Mouse (Mus musculus): ENCODE results near the gene Gna14. TPM values are rescaled to one million over a fixed set of nuclear protein-coding genes. Genes with fewer than 3 reads are reported as not detected.
A peak's percentile ranks its signal among the peaks of the same experiment; 100 is the strongest.

The Gna14 gene
- total and polyA plus RNA-seq, 3 experiments: not detected

DNA sequence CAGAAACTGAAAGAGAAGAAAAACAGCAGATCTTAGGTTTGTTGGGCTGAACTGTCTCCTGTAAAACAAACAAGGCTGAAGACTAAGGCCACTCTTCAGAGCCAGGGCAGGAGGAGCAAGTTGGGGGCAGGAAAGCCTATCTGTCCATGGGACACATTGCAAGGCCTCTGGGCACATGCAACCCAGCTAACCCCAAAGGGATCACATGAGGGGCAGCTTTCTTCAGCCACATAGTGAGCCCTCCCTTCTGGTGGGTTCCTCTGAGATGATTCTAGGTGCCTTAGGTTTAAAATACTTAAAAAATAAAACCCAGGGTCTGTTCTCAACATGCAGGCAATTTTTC lies 158.4 kb downstream of the Gna14 start:
- Histone ChIP-seq H3K36me3 (replicated peaks) (no peaks in the 10 kb centered on the region), H3K4me1 (ENCODE audit: insufficient read depth, low read depth, low read length) (0 out of 2 replicates have a peak, but pooled peaks cover 3% of the 10 kb centered on the region), H3K9me3 (replicated peaks) (no peaks in the 10 kb centered on the region), H3K4me3 (ENCODE audit: low read depth, low read length) (no peak overlapping the region), H3K27me3 (ENCODE audit: insufficient read depth, low read length) (peaks cover 17% of the 10 kb centered on the region)
- no peak for ATAC-seq (ENCODE audit: extremely low read depth, insufficient number of reproducible peaks, low FRiP score, poor library complexity, severe bottlenecking)
- no peak for DNase-seq (ENCODE audit: low spot score)
- no peak for TF ChIP-seq CTCF (IDR thresholded peaks at IDR 0.05; ENCODE audit: low read depth, low read length)

DNA sequence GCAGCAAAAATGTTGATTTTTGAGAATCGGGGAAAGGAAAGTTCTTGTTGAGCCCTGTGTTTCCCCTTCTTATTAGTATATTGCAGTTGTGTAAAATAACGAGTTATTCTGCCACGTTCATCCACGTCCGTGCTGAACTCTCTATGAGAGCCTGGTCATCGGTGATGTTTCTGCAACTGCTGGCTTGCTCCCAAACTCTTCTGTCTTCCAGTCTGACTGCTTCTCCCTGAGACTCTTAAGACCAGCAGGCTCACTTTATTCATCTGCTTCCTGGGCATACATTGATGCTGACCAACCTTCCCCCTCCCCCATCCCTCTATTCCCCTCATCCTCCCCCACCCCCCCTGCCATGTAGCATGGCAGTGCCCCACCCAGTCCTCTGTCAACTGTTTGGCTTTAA lies 161.7 kb downstream of the Gna14 start:
- H3K36me3 ChIP-seq (replicated peaks): no peaks in the 10 kb centered on the region
- H3K4me3 ChIP-seq (ENCODE audit: low read depth, low read length): no peak overlapping the region
- no peaks in the 10 kb centered on the region for H3K9me3 ChIP-seq (replicated peaks)
- no peak for TF ChIP-seq TAL1 (conservative IDR thresholded peaks at IDR 0.05; ENCODE audit: low read depth, low read length)
- no peak for TF ChIP-seq GATA2 (IDR thresholded peaks at IDR 0.05; ENCODE audit: borderline replicate concordance, low read depth, low read length)
- no peak for TF ChIP-seq POLR2AphosphoS5 (IDR thresholded peaks at IDR 0.05; ENCODE audit: insufficient replicate concordance, low read depth, low read length)
- DNase-seq (ENCODE audit: low spot score) (no peak), ATAC-seq (ENCODE audit: extremely low read depth, insufficient number of reproducible peaks, low FRiP score, poor library complexity, severe bottlenecking) (no peak)
- H3K27me3 ChIP-seq (ENCODE audit: insufficient read depth, low read length): peaks cover 22% of the 10 kb centered on the region
- peaks cover 3% of the 10 kb centered on the region; the same call in 1 of the 2 replicates for H3K4me1 ChIP-seq (ENCODE audit: insufficient read depth, low read depth, low read length)

DNA sequence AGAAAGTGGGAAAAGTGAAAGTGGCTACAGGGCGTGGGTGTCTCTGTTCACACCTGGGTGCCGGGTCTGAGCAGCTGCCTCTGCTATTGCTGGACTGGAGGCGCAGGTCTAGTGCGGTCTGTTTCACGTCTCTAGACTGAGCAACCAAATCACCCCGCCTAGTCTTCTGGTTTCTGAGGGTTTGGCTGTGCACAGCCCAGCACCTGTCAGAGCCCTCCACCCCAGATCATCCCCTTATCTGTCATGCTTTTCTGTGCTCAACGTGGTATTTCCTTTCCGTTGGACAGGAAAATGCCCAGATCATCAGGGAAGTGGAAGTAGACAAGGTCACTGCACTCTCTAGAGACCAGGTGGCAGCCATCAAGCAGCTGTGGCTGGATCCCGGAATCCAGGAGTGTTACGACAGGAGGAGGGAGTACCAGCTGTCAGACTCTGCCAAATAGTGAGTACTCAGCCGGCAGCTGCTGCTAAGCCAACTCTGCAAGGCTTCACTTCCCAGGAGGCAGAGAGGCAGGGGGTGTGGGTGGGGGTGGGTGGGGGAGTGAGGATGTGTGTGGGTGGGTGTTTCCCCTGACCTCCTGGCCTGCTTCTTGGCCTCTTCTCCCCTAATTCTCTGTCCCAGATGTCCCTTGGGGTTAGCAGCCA lies 163.2 kb downstream of the Gna14 start:
- TF ChIP-seq GATA2 (IDR thresholded peaks at IDR 0.05; ENCODE audit: borderline replicate concordance, low read depth, low read length): no peak
- TF ChIP-seq TAL1 (conservative IDR thresholded peaks at IDR 0.05; ENCODE audit: low read depth, low read length): no peak
- no peak for TF ChIP-seq CTCF (IDR thresholded peaks at IDR 0.05; ENCODE audit: low read depth, low read length)
- TF ChIP-seq GATA1 (IDR thresholded peaks at IDR 0.05; ENCODE audit: borderline replicate concordance, low read length): no peak
- ATAC-seq (ENCODE audit: extremely low read depth, insufficient number of reproducible peaks, low FRiP score, poor library complexity, severe bottlenecking) (no peak), DNase-seq (ENCODE audit: low spot score) (no peak)
- no peaks in the 10 kb centered on the region for H3K9me3 ChIP-seq (replicated peaks)
- no peak overlapping the region for H3K4me3 ChIP-seq (ENCODE audit: low read depth, low read length)
- peaks cover 19% of the 10 kb centered on the region for H3K27me3 ChIP-seq (ENCODE audit: insufficient read depth, low read length)
- H3K4me1 ChIP-seq (ENCODE audit: insufficient read depth, low read depth, low read length): no peaks in the 10 kb centered on the region; the same call in 1 of the 2 replicates
- H3K36me3 ChIP-seq (replicated peaks): no peaks in the 10 kb centered on the region

- TF ChIP-seq TAL1 (conservative IDR thresholded peaks at IDR 0.05; ENCODE audit: low read depth, low read length) (no peak), GATA2 (IDR thresholded peaks at IDR 0.05; ENCODE audit: borderline replicate concordance, low read depth, low read length) (no peak), POLR2AphosphoS5 (IDR thresholded peaks at IDR 0.05; ENCODE audit: insufficient replicate concordance, low read depth, low read length) (no peak), CTCF (IDR thresholded peaks at IDR 0.05; ENCODE audit: low read depth, low read length) (peak; percentile 94)
- no peaks in the 10 kb centered on the region for H3K36me3 ChIP-seq (replicated peaks)
- H3K4me3 ChIP-seq (ENCODE audit: low read depth, low read length): no peak overlapping the region
- no peak for ATAC-seq (ENCODE audit: extremely low read depth, insufficient number of reproducible peaks, low FRiP score, poor library complexity, severe bottlenecking)
- peaks cover 17% of the 10 kb centered on the region for H3K27me3 ChIP-seq (ENCODE audit: insufficient read depth, low read length)
- no peaks in the 10 kb centered on the region; the same call in 1 of the 2 replicates for H3K4me1 ChIP-seq (ENCODE audit: insufficient read depth, low read depth, low read length)
- H3K9me3 ChIP-seq (replicated peaks): no peaks in the 10 kb centered on the region
- peak; percentile 21 for DNase-seq (ENCODE audit: low spot score)
These were observed 163.9 kb downstream of the Gna14 start for GRCm38 (mm10) chr19:16599298-16599970.

- no peak for TF ChIP-seq POLR2AphosphoS5 (IDR thresholded peaks at IDR 0.05; ENCODE audit: insufficient replicate concordance, low read depth, low read length)
- TF ChIP-seq TAL1 (conservative IDR thresholded peaks at IDR 0.05; ENCODE audit: low read depth, low read length): no peak
- TF ChIP-seq GATA2 (IDR thresholded peaks at IDR 0.05; ENCODE audit: borderline replicate concordance, low read depth, low read length): no peak
- TF ChIP-seq CTCF (IDR thresholded peaks at IDR 0.05; ENCODE audit: low read depth, low read length): no peak
- no peak for TF ChIP-seq GATA1 (IDR thresholded peaks at IDR 0.05; ENCODE audit: borderline replicate concordance, low read length)
- Histone ChIP-seq H3K9me3 (replicated peaks) (no peaks in the 10 kb centered on the region), H3K36me3 (replicated peaks) (no peaks in the 10 kb centered on the region), H3K4me3 (ENCODE audit: low read depth, low read length) (no peak overlapping the region), H3K4me1 (ENCODE audit: insufficient read depth, low read depth, low read length) (no peaks in the 10 kb centered on the region; the same call in 1 of the 2 replicates), H3K27me3 (ENCODE audit: insufficient read depth, low read length) (peaks cover 12% of the 10 kb centered on the region)
- no peak for ATAC-seq (ENCODE audit: extremely low read depth, insufficient number of reproducible peaks, low FRiP score, poor library complexity, severe bottlenecking)
- DNase-seq (ENCODE audit: low spot score): no peak
These were observed 166.5 kb downstream of the Gna14 start for GRCm38 (mm10) chr19:16602026-16602425.

DNA sequence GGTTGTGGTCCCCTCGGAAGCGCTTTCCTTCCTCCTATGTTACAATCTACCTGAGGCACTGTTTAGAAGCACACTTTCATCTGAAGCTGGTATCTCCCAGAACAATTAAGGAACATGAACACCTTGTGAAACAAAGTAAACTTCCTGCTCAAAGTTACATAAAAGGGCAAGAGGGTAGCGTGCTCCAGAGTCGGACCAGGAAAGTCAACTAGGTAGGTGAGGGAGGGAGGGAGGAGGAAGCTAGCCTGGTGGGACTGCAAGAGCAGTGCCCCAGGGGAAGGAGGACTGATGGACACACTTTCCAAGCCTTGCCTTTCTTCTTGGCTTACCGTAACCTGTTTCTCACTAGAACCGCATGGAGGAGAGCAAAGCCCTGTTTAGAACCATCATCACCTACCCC lies 172.1 kb downstream of the Gna14 start:
- no peaks in the 10 kb centered on the region for H3K4me1 ChIP-seq (ENCODE audit: insufficient read depth, low read depth, low read length)
- no peaks in the 10 kb centered on the region for H3K9me3 ChIP-seq (replicated peaks)
- peaks cover 23% of the 10 kb centered on the region for H3K36me3 ChIP-seq (replicated peaks)
- H3K4me3 ChIP-seq (ENCODE audit: low read depth, low read length): no peak overlapping the region
- no peak for ATAC-seq (ENCODE audit: extremely low read depth, insufficient number of reproducible peaks, low FRiP score, poor library complexity, severe bottlenecking)
- DNase-seq (ENCODE audit: low spot score): no peak
- H3K27me3 ChIP-seq (ENCODE audit: insufficient read depth, low read length): no peaks in the 10 kb centered on the region
- no peak for TF ChIP-seq GATA2 (IDR thresholded peaks at IDR 0.05; ENCODE audit: borderline replicate concordance, low read depth, low read length)
- no peak for TF ChIP-seq TAL1 (conservative IDR thresholded peaks at IDR 0.05; ENCODE audit: low read depth, low read length)
- no peak for TF ChIP-seq POLR2AphosphoS5 (IDR thresholded peaks at IDR 0.05; ENCODE audit: insufficient replicate concordance, low read depth, low read length)
- TF ChIP-seq GATA1 (IDR thresholded peaks at IDR 0.05; ENCODE audit: borderline replicate concordance, low read length): no peak
- TF ChIP-seq CTCF (IDR thresholded peaks at IDR 0.05; ENCODE audit: low read depth, low read length): no peak

Measured in G1E (cell line).